Mouse (Mus musculus) lung, postnatal 0 days (tissue): ENCODE results near the gene Csnk1e. TPM values are rescaled to one million over a fixed set of nuclear protein-coding genes. Genes with fewer than 3 reads are reported as not detected.

Experiments used
- ATAC-seq: fragments of 200-750 bp; cut with Nextera tagmentation; 2 replicates; pipeline ENCODE4 v1.8.0; 2017; ENCODE audit warnings: moderate library complexity
- DNase-seq: peaks from one replicate; pipeline ENCODE4 v3.0.0-alpha.2; 2016; ENCODE audit warnings: low spot score
- H3K27ac ChIP-seq: fragments of 300-500 bp; sonication (generic); 2 replicates; pipeline ENCODE4 v1.5.1; 2014; ENCODE audit warnings: antibody characterized with exemption, mild to moderate bottlenecking, low read length, mixed read lengths
- H3K27me3 ChIP-seq: fragments of 300-500 bp; sonication (generic); replicated peaks from 2 replicates; pipeline ENCODE4 v1.6.1; 2014; ENCODE audit warnings: low read length, mixed read lengths; ENCODE audit not compliant: insufficient read depth
- H3K36me3 ChIP-seq: fragments of 300-500 bp; sonication (generic); 2 replicates; pipeline ENCODE4 v1.6.1; 2014; ENCODE audit warnings: low read length, mixed read lengths; ENCODE audit not compliant: insufficient read depth
- H3K4me1 ChIP-seq: fragments of 300-500 bp; sonication (generic); 2 replicates; pipeline ENCODE4 v1.6.1; 2014; ENCODE audit warnings: antibody characterized with exemption, low read depth, low read length, mixed read lengths; ENCODE audit not compliant: insufficient read depth
- H3K4me2 ChIP-seq: fragments of 300-500 bp; sonication (generic); replicated peaks from 2 replicates; pipeline ENCODE4 v1.6.1; 2014; ENCODE audit warnings: low read depth, mild to moderate bottlenecking, low read length, moderate library complexity, mixed read lengths
- H3K4me3 ChIP-seq: fragments of 300-500 bp; sonication (generic); 2 replicates; pipeline ENCODE4 v1.5.1; 2014; ENCODE audit warnings: low read depth, low read length
- H3K9ac ChIP-seq: fragments of 300-500 bp; sonication (generic); replicated peaks from 2 replicates; pipeline ENCODE4 v1.6.1; 2014; ENCODE audit warnings: low read depth, mild to moderate bottlenecking
- H3K9me3 ChIP-seq: fragments of 300-500 bp; sonication (generic); 2 replicates; pipeline ENCODE4 v1.6.1; 2016; ENCODE audit warnings: low read length, mixed read lengths
- CTCF ChIP-seq: IDR thresholded peaks from 2 replicates; pipeline ENCODE4 v1.5.1; 2016; ENCODE audit warnings: antibody characterized with exemption, mild to moderate bottlenecking
- EP300 ChIP-seq: IDR thresholded peaks from 2 replicates; pipeline ENCODE4 v1.6.1; 2016; ENCODE audit warnings: antibody characterized with exemption, mild to moderate bottlenecking, control low read depth
- WGBS: fragments of 180-500 bp; shearing (Covaris S2); extraction: QIAGEN DNeasy Blood & Tissue Kit; methylation state at CpG from one replicate; pipeline ENCODE4 v1.1.7; 2014; 5-methylcytosine and 5-hydroxymethylcytosine counted together
- polyA plus RNA-seq: library from polyadenylated mRNA; unstranded; fragments of >200 nt; fragmentation: Nextera tagmentation; extraction: Ambion mirVana; gene quantifications from 2 replicates; pipeline ENCODE4 v1.2.1, GENCODE M21; 2015

Csnk1e gene
- polyA plus RNA-seq, 1 experiment from 2014 or later, result 67.2 TPM

GRCm38 (mm10) chr15:79448041-79448440 is 7.3 kb downstream of the Csnk1e start:
- Histone ChIP-seq H3K4me1 (no peaks in the 10 kb centered on the region), H3K36me3 (no peaks in the 10 kb centered on the region), H3K4me3 (no peak overlapping the region), H3K27me3 (no peaks in the 10 kb centered on the region), H3K4me2 (no peak overlapping the region), H3K9ac (no peak overlapping the region), H3K9me3 (no peaks in the 10 kb centered on the region), H3K27ac (no peak overlapping the region)
- DNase-seq (no peak), ATAC-seq (no peak)
- 79% methylated on average over 3 of the region's 3 CpGs for WGBS
- TF ChIP-seq CTCF (no peak), EP300 (no peak)

- DNase-seq (peak; percentile 38), ATAC-seq (no peak)
- Histone ChIP-seq H3K4me3 (no peak overlapping the region), H3K36me3 (no peaks in the 10 kb centered on the region), H3K9me3 (no peaks in the 10 kb centered on the region), H3K4me2 (no peak overlapping the region), H3K4me1 (peaks cover 8% of the 10 kb centered on the region; the same call in 1 of the 2 replicates), H3K9ac (no peak overlapping the region), H3K27me3 (no peaks in the 10 kb centered on the region), H3K27ac (no peak overlapping the region)
- TF ChIP-seq EP300 (no peak), CTCF (no peak)
- 59% methylated on average over 8 of the region's 8 CpGs for WGBS
These were observed 9.3 kb downstream of the Csnk1e start for GRCm38 (mm10) chr15:79445786-79446654.

GRCm38 (mm10) chr15:79443856-79444410 is 11.4 kb downstream of the Csnk1e start:
- H3K9me3 ChIP-seq, result no peaks in the 10 kb centered on the region
- DNase-seq (no peak), ATAC-seq (no peak)
- no peak overlapping the region for H3K9ac ChIP-seq
- H3K27ac ChIP-seq, result no peak overlapping the region
- H3K4me3 ChIP-seq, result no peak overlapping the region
- H3K36me3 ChIP-seq, result no peaks in the 10 kb centered on the region
- H3K4me2 ChIP-seq, result no peak overlapping the region
- H3K27me3 ChIP-seq, result no peaks in the 10 kb centered on the region
- WGBS, result 71% methylated on average over 5 of the region's 7 CpGs
- peaks cover 25% of the 10 kb centered on the region; the same call in 1 of the 2 replicates for H3K4me1 ChIP-seq
- TF ChIP-seq EP300 (no peak), CTCF (no peak)

GRCm38 (mm10) chr15:79442961-79443518 is 12.3 kb downstream of the Csnk1e start:
- TF ChIP-seq CTCF (no peak), EP300 (no peak)
- DNase-seq, result no peak
- H3K27me3 ChIP-seq, result no peaks in the 10 kb centered on the region
- no peak overlapping the region for H3K9ac ChIP-seq
- no peak overlapping the region for H3K27ac ChIP-seq
- H3K36me3 ChIP-seq, result no peaks in the 10 kb centered on the region
- H3K9me3 ChIP-seq, result no peaks in the 10 kb centered on the region
- WGBS, result 85% methylated on average over 9 of the region's 9 CpGs
- H3K4me1 ChIP-seq, result peaks cover 30% of the 10 kb centered on the region; the same call in 1 of the 2 replicates
- ATAC-seq, result no peak
- no peak overlapping the region for H3K4me2 ChIP-seq
- no peak overlapping the region for H3K4me3 ChIP-seq

- no peaks in the 10 kb centered on the region for H3K9me3 ChIP-seq
- WGBS, result 4% methylated on average over 6 of the region's 6 CpGs
- H3K9ac ChIP-seq, result peak overlapping the region; percentile 96
- H3K4me1 ChIP-seq, result peaks cover 30% of the 10 kb centered on the region; the same call in 1 of the 2 replicates
- no peak for ATAC-seq
- peak overlapping the region; percentile 98 for H3K27ac ChIP-seq
- H3K4me2 ChIP-seq, result peak overlapping the region; percentile 81
- no peak for TF ChIP-seq CTCF
- H3K4me3 ChIP-seq, result peak overlapping the region; percentile 91
- H3K36me3 ChIP-seq, result 0 out of 2 replicates have a peak, but pooled peaks cover 2% of the 10 kb centered on the region
- DNase-seq, result no peak
- H3K27me3 ChIP-seq, result no peaks in the 10 kb centered on the region
These were observed 13.1 kb downstream of the Csnk1e start for GRCm38 (mm10) chr15:79442257-79442611.
